Mouse (Mus musculus): Measurements from ENCODE around the gene D630003M21Rik. TPM values are rescaled to one million over a fixed set of nuclear protein-coding genes. Genes with fewer than 3 reads are reported as not detected.

The D630003M21Rik gene
- total RNA-seq, 1 experiment from 2014 or later: 2.4 TPM

- peak; percentile 60 for DNase-seq
Measured at GRCm38 (mm10) chr2:158194945-158195640, 33.9 kb downstream of the D630003M21Rik start.

- no peak for DNase-seq
Measured at GRCm38 (mm10) chr2:158193611-158194336, 35.2 kb downstream of the D630003M21Rik start.

- peak; percentile 45 for DNase-seq
Measured at GRCm38 (mm10) chr2:158191098-158191497, 37.9 kb downstream of the D630003M21Rik start.

- no peak for DNase-seq
Measured at GRCm38 (mm10) chr2:158189451-158189850, 39.6 kb downstream of the D630003M21Rik start.

GRCm38 (mm10) chr2:158186206-158186871 lies 42.7 kb downstream of the D630003M21Rik start:
- no peak for DNase-seq

- DNase-seq: no peak
Measured at GRCm38 (mm10) chr2:158183266-158183665, 45.8 kb downstream of the D630003M21Rik start.

- DNase-seq: no peak
Measured at GRCm38 (mm10) chr2:158181932-158182331, 47.1 kb downstream of the D630003M21Rik start.

- DNase-seq: peak; percentile 41
Measured at GRCm38 (mm10) chr2:158180797-158181196, 48.2 kb downstream of the D630003M21Rik start.

GRCm38 (mm10) chr2:158179370-158180111 lies 49.5 kb downstream of the D630003M21Rik start:
- peak; percentile 30 for DNase-seq

- DNase-seq: peak; percentile 84
Measured at GRCm38 (mm10) chr2:158178696-158179369, 50.2 kb downstream of the D630003M21Rik start.

- no peak for DNase-seq
Measured at GRCm38 (mm10) chr2:158178139-158178538, 50.9 kb downstream of the D630003M21Rik start.

GRCm38 (mm10) chr2:158177574-158177973 lies 51.4 kb downstream of the D630003M21Rik start:
- DNase-seq: no peak

- no peak for DNase-seq
Measured at GRCm38 (mm10) chr2:158176763-158177162, 52.3 kb downstream of the D630003M21Rik start.

- DNase-seq: no peak
Measured at GRCm38 (mm10) chr2:158175433-158175832, 53.6 kb downstream of the D630003M21Rik start.

- no peak for DNase-seq
Measured at GRCm38 (mm10) chr2:158174958-158175357, 54.1 kb downstream of the D630003M21Rik start.

GRCm38 (mm10) chr2:158174438-158174837 lies 54.6 kb downstream of the D630003M21Rik start:
- no peak for DNase-seq

- DNase-seq: peak; percentile 56
Measured at GRCm38 (mm10) chr2:158170394-158170793, 58.6 kb downstream of the D630003M21Rik start.

GRCm38 (mm10) chr2:158169771-158170170 lies 59.3 kb downstream of the D630003M21Rik start:
- DNase-seq: no peak

- DNase-seq: no peak
Measured at GRCm38 (mm10) chr2:158169351-158169750, 59.7 kb downstream of the D630003M21Rik start.

GRCm38 (mm10) chr2:158168741-158169211 lies 60.2 kb downstream of the D630003M21Rik start:
- DNase-seq: peak; percentile 33

GRCm38 (mm10) chr2:158167496-158168205 lies 61.4 kb downstream of the D630003M21Rik start:
- no peak for DNase-seq

Measured in adrenal gland, postnatal 25 days (tissue).